Mouse (Mus musculus): Measurements from ENCODE around the gene Cx3cr1.

DNA sequence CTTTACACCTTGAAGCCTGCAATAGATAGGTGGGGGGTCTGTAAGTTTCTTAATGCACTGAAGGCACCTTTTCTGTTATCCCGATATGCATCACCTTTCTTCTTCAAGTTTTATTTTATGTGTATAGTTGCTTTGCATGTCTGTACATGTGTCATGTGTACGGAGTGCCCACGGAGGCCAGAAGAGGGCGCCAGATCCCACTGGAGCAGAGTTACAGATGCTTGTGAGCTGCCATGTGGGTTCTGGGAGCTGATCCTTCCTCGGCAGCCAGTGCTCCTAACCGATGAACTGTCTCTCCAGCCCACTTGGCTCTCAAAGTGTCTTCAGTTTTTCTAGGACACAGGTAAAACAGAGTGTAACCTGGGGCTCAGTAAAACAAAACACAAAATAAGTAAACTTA is 11.6 kb upstream of the Cx3cr1 start:
- TF ChIP-seq CTCF (IDR thresholded peaks at IDR 0.05; ENCODE audit: extremely low read depth, insufficient read depth, insufficient read length, insufficient replicate concordance) (0 out of 2 replicates have a peak, but pooled peaks have one; percentile 3), POLR2A (IDR thresholded peaks at IDR 0.05; ENCODE audit: low read depth, low read length) (no peak)

All from spleen, adult 2 months (tissue).